Mouse (Mus musculus): ENCODE results near the gene Iqschfp.

GRCm38 (mm10) chr3:68650251-68650650, 758.2 kb downstream of the Iqschfp start:
- TF ChIP-seq GATA1 (IDR thresholded peaks at IDR 0.05; ENCODE audit: borderline replicate concordance, low read length), result no peak
- TF ChIP-seq FLI1 (IDR thresholded peaks at IDR 0.05; ENCODE audit: low read length), result no peak

Data from megakaryocyte, embryonic 14.5 days (primary cell).